Mouse (Mus musculus): ENCODE measurements around the gene Ube2e2. TPM values are rescaled to one million over a fixed set of nuclear protein-coding genes. Genes with fewer than 3 reads are reported as not detected.

Ube2e2 gene
- total and polyA plus RNA-seq, 3 experiments = 0.16 TPM; not detected in 2

DNA sequence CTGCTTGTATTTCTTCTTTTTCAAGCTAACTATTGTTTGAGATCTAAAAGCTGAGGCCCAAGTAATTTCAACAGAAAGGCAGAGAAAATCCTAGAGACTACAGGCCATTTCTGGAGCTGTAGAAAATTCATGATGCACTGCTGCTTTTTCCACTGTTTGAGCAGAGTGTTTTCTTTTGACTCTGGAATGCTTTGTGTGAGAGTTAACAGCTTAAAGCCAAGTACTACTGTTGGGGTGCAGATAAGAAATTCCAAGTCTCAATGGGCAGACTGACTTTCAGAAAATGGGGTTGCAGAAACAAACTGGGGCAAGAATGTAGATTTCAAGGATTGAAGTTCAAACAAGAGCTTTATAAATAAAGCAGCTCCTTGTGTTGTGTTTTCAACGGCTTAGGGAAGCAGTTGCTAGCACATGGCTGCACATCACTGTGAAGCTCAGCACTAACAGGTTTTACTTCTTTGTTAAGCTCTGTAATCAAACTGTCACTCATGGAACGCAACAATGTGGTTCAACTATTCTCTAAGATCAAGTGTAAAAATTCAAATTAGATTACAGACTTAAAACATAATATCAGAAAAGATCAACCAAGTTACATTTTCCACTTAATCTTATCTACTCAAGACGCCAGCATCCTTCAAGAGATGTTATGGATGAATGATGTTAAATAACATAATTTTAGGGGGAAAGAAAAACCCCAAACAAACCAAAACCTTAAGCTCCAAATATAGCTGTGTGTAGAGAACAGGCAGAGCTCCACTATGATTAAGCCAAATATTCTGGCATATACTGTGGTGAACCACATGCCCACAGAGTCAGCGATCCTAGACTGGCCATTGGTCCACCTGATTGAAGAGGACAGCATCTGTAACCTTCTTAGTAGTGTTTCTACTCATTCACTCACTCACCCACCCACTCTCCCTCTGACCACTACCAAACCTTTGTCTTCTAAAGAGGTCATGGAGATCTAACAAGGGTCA lies 236.0 kb downstream of the Ube2e2 start:
- Histone ChIP-seq H3K9me3 (replicated peaks) (peaks cover 7% of the 10 kb centered on the region), H3K36me3 (replicated peaks) (no peaks in the 10 kb centered on the region), H3K27me3 (ENCODE audit: insufficient read depth, low read length) (no peaks in the 10 kb centered on the region), H3K4me1 (ENCODE audit: insufficient read depth, low read depth, low read length) (no peaks in the 10 kb centered on the region), H3K4me3 (ENCODE audit: low read depth, low read length) (no peak overlapping the region)
- no peak for TF ChIP-seq GATA2 (IDR thresholded peaks at IDR 0.05; ENCODE audit: borderline replicate concordance, low read depth, low read length)
- no peak for TF ChIP-seq GATA1 (IDR thresholded peaks at IDR 0.05; ENCODE audit: borderline replicate concordance, low read length)
- TF ChIP-seq CTCF (IDR thresholded peaks at IDR 0.05; ENCODE audit: low read depth, low read length) = no peak
- TF ChIP-seq POLR2AphosphoS5 (IDR thresholded peaks at IDR 0.05; ENCODE audit: insufficient replicate concordance, low read depth, low read length) = no peak
- TF ChIP-seq TAL1 (conservative IDR thresholded peaks at IDR 0.05; ENCODE audit: low read depth, low read length) = no peak
- DNase-seq (ENCODE audit: low spot score) = no peak
- ATAC-seq (ENCODE audit: extremely low read depth, insufficient number of reproducible peaks, low FRiP score, poor library complexity, severe bottlenecking) = no peak

DNA sequence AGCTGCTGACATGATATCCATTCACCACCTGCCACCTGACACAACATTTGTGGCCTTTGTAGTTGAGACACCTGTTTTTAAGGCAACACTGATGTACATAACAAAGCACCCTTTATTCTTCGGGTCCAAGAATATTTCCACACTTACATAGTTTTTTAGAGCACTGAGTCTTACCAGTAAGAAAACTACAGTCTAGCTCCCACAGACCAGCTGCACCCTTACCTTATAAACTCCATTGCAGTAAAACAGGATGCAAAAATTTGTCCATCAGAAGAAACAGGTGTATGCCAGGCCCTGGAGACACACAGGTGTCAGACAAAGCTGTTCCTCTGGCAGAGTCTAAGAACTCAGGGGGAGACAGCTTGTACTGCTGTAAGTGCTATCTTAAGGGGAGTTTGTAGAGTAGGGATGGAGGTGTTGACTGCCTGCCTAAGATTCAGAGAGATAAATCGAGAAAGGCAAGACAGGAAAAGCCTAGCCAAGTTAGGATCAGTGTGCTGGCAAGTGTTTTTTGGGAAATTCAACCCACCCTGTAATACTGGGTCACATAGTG lies 244.9 kb downstream of the Ube2e2 start:
- H3K36me3 ChIP-seq (replicated peaks) = no peaks in the 10 kb centered on the region
- no peak for DNase-seq (ENCODE audit: low spot score)
- ATAC-seq (ENCODE audit: extremely low read depth, insufficient number of reproducible peaks, low FRiP score, poor library complexity, severe bottlenecking) = no peak
- no peaks in the 10 kb centered on the region for H3K4me1 ChIP-seq (ENCODE audit: insufficient read depth, low read depth, low read length)
- H3K9me3 ChIP-seq (replicated peaks) = no peaks in the 10 kb centered on the region
- no peak overlapping the region for H3K4me3 ChIP-seq (ENCODE audit: low read depth, low read length)
- no peaks in the 10 kb centered on the region for H3K27me3 ChIP-seq (ENCODE audit: insufficient read depth, low read length)
- TF ChIP-seq GATA1 (IDR thresholded peaks at IDR 0.05; ENCODE audit: borderline replicate concordance, low read length) = no peak
- no peak for TF ChIP-seq GATA2 (IDR thresholded peaks at IDR 0.05; ENCODE audit: borderline replicate concordance, low read depth, low read length)
- no peak for TF ChIP-seq TAL1 (conservative IDR thresholded peaks at IDR 0.05; ENCODE audit: low read depth, low read length)
- no peak for TF ChIP-seq CTCF (IDR thresholded peaks at IDR 0.05; ENCODE audit: low read depth, low read length)
- TF ChIP-seq POLR2AphosphoS5 (IDR thresholded peaks at IDR 0.05; ENCODE audit: insufficient replicate concordance, low read depth, low read length) = no peak

DNA sequence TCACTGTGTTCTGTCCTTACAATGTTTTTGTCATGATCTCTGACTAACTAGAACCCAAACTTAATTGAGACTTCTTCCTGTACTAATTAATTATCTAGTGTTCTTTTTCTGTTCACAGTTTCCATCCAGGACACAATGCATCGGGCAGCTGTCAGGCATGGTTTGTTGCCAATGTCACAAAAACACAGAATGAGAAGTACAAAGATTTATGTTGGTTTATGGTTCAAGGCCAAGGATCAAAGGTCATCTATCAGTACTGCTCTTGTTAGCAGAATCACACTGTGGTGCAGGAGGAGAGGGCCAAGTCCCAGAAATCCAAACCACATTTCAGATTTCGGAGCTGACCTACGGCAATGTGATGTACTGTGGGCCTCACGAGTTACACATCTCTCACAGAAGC lies 252.4 kb downstream of the Ube2e2 start:
- H3K27me3 ChIP-seq (ENCODE audit: insufficient read depth, low read length) = no peaks in the 10 kb centered on the region
- TF ChIP-seq POLR2AphosphoS5 (IDR thresholded peaks at IDR 0.05; ENCODE audit: insufficient replicate concordance, low read depth, low read length) (no peak), CTCF (IDR thresholded peaks at IDR 0.05; ENCODE audit: low read depth, low read length) (no peak), GATA1 (IDR thresholded peaks at IDR 0.05; ENCODE audit: borderline replicate concordance, low read length) (no peak), TAL1 (conservative IDR thresholded peaks at IDR 0.05; ENCODE audit: low read depth, low read length) (no peak), GATA2 (IDR thresholded peaks at IDR 0.05; ENCODE audit: borderline replicate concordance, low read depth, low read length) (no peak)
- DNase-seq (ENCODE audit: low spot score) (no peak), ATAC-seq (ENCODE audit: extremely low read depth, insufficient number of reproducible peaks, low FRiP score, poor library complexity, severe bottlenecking) (no peak)
- no peaks in the 10 kb centered on the region for H3K4me1 ChIP-seq (ENCODE audit: insufficient read depth, low read depth, low read length)
- H3K4me3 ChIP-seq (ENCODE audit: low read depth, low read length) = no peak overlapping the region
- no peaks in the 10 kb centered on the region for H3K9me3 ChIP-seq (replicated peaks)
- no peaks in the 10 kb centered on the region for H3K36me3 ChIP-seq (replicated peaks)

- TF ChIP-seq TAL1 (conservative IDR thresholded peaks at IDR 0.05; ENCODE audit: low read depth, low read length) (no peak), POLR2AphosphoS5 (IDR thresholded peaks at IDR 0.05; ENCODE audit: insufficient replicate concordance, low read depth, low read length) (no peak), GATA1 (IDR thresholded peaks at IDR 0.05; ENCODE audit: borderline replicate concordance, low read length) (no peak), GATA2 (IDR thresholded peaks at IDR 0.05; ENCODE audit: borderline replicate concordance, low read depth, low read length) (no peak), CTCF (IDR thresholded peaks at IDR 0.05; ENCODE audit: low read depth, low read length) (no peak)
- Histone ChIP-seq H3K36me3 (replicated peaks) (no peaks in the 10 kb centered on the region), H3K4me1 (ENCODE audit: insufficient read depth, low read depth, low read length) (no peaks in the 10 kb centered on the region), H3K9me3 (replicated peaks) (no peaks in the 10 kb centered on the region), H3K4me3 (ENCODE audit: low read depth, low read length) (no peak overlapping the region), H3K27me3 (ENCODE audit: insufficient read depth, low read length) (no peaks in the 10 kb centered on the region)
- DNase-seq (ENCODE audit: low spot score) = no peak
- no peak for ATAC-seq (ENCODE audit: extremely low read depth, insufficient number of reproducible peaks, low FRiP score, poor library complexity, severe bottlenecking)
Measured at GRCm38 (mm10) chr14:18638753-18639456, 255.2 kb downstream of the Ube2e2 start.

DNA sequence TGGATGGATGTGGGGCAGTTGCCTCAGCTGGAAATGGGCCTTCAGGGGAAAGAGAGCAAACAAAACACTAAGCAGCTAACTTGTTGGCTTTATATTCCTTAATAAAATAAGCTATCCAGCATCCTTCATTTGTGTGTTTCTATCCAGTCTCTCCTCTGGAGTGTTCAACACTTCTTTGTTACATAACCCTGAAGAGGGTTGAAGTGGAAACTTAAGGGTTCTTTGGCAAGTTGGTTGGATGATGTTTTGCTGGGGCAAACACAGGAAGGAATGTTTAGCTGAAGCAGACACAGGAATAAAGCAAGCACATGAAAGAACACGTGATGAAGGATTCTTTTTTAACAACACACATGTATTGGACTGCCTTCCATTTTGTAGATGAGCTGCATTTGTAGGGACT lies 256.3 kb downstream of the Ube2e2 start:
- Histone ChIP-seq H3K27me3 (ENCODE audit: insufficient read depth, low read length) (no peaks in the 10 kb centered on the region), H3K4me3 (ENCODE audit: low read depth, low read length) (no peak overlapping the region), H3K36me3 (replicated peaks) (no peaks in the 10 kb centered on the region), H3K4me1 (ENCODE audit: insufficient read depth, low read depth, low read length) (no peaks in the 10 kb centered on the region), H3K9me3 (replicated peaks) (no peaks in the 10 kb centered on the region)
- DNase-seq (ENCODE audit: low spot score) (no peak), ATAC-seq (ENCODE audit: extremely low read depth, insufficient number of reproducible peaks, low FRiP score, poor library complexity, severe bottlenecking) (no peak)
- TF ChIP-seq TAL1 (conservative IDR thresholded peaks at IDR 0.05; ENCODE audit: low read depth, low read length) = no peak
- no peak for TF ChIP-seq CTCF (IDR thresholded peaks at IDR 0.05; ENCODE audit: low read depth, low read length)
- no peak for TF ChIP-seq GATA2 (IDR thresholded peaks at IDR 0.05; ENCODE audit: borderline replicate concordance, low read depth, low read length)
- TF ChIP-seq GATA1 (IDR thresholded peaks at IDR 0.05; ENCODE audit: borderline replicate concordance, low read length) = no peak
- TF ChIP-seq POLR2AphosphoS5 (IDR thresholded peaks at IDR 0.05; ENCODE audit: insufficient replicate concordance, low read depth, low read length) = no peak

GRCm38 (mm10) chr14:18628170-18628569 lies 265.9 kb downstream of the Ube2e2 start:
- ATAC-seq (ENCODE audit: extremely low read depth, insufficient number of reproducible peaks, low FRiP score, poor library complexity, severe bottlenecking) (no peak), DNase-seq (ENCODE audit: low spot score) (no peak)
- Histone ChIP-seq H3K9me3 (replicated peaks) (no peaks in the 10 kb centered on the region), H3K4me3 (ENCODE audit: low read depth, low read length) (no peak overlapping the region), H3K36me3 (replicated peaks) (no peaks in the 10 kb centered on the region), H3K4me1 (ENCODE audit: insufficient read depth, low read depth, low read length) (no peaks in the 10 kb centered on the region), H3K27me3 (ENCODE audit: insufficient read depth, low read length) (no peaks in the 10 kb centered on the region)
- no peak for TF ChIP-seq GATA2 (IDR thresholded peaks at IDR 0.05; ENCODE audit: borderline replicate concordance, low read depth, low read length)
- no peak for TF ChIP-seq TAL1 (conservative IDR thresholded peaks at IDR 0.05; ENCODE audit: low read depth, low read length)

All from G1E (cell line).